Mouse (Mus musculus): ENCODE measurements around the gene BC028528. TPM values are rescaled to one million over a fixed set of nuclear protein-coding genes. Genes with fewer than 3 reads are reported as not detected.
A peak's percentile ranks its signal among the peaks of the same experiment; 100 is the strongest.
"Not testable (repeated sequence)": the region's sequence is repeated elsewhere in the genome, so short reads cannot be mapped to it uniquely, and the experiment has no call there.

The BC028528 gene
- polyA plus RNA-seq, 1 experiment from 2014 or later = 20.1 TPM

- no peak for ATAC-seq (ENCODE audit: low read depth)
- H3K27me3 ChIP-seq (replicated peaks; ENCODE audit: control insufficient read depth, insufficient read depth, low read length) = no peaks in the 10 kb centered on the region
- H3K4me2 ChIP-seq (ENCODE audit: low read depth, low read length) = no peak overlapping the region
- no peak for DNase-seq (ENCODE audit: low spot score)
- H3K4me3 ChIP-seq (ENCODE audit: low read depth, low read length) = no peak overlapping the region
- H3K9ac ChIP-seq (ENCODE audit: low read depth, low read length) = no peak overlapping the region; the same call in 1 of the 2 replicates
- H3K4me1 ChIP-seq (ENCODE audit: control insufficient read depth, insufficient read depth, low read length) = peaks cover 28% of the 10 kb centered on the region
- no peaks in the 10 kb centered on the region for H3K9me3 ChIP-seq (ENCODE audit: control insufficient read depth, low read length)
- no peak overlapping the region; the same call in 1 of the 2 replicates for H3K27ac ChIP-seq (replicated peaks; ENCODE audit: low read depth, low read length)
- 33% methylated on average over 5 of the region's 6 CpGs for whole genome bisulfite sequencing
- H3K36me3 ChIP-seq (ENCODE audit: control insufficient read depth, insufficient read depth, low read length) = peaks cover 9% of the 10 kb centered on the region
Measured at GRCm38 (mm10) chr3:95902643-95903042, 10.8 kb upstream of the BC028528 start.

DNA sequence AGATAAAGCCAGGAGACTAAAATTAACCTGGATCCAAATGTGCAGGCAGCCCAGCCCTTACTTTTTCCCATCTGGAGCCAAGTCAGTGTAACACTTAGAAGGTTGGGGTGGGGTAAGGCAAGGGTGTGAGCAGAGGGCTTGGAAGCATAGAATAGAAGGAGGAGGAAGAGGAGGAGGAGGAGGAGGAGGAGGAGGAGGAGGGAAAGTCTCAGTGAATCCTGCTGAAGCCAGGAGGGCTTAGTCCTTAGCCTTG, 10.5 kb upstream of the BC028528 start:
- Histone ChIP-seq H3K27ac (replicated peaks; ENCODE audit: low read depth, low read length) (no peak overlapping the region; the same call in 1 of the 2 replicates), H3K4me3 (ENCODE audit: low read depth, low read length) (no peak overlapping the region), H3K9ac (ENCODE audit: low read depth, low read length) (no peak overlapping the region; the same call in 1 of the 2 replicates), H3K27me3 (replicated peaks; ENCODE audit: control insufficient read depth, insufficient read depth, low read length) (no peaks in the 10 kb centered on the region), H3K36me3 (ENCODE audit: control insufficient read depth, insufficient read depth, low read length) (peaks cover 12% of the 10 kb centered on the region), H3K4me2 (ENCODE audit: low read depth, low read length) (no peak overlapping the region), H3K4me1 (ENCODE audit: control insufficient read depth, insufficient read depth, low read length) (peaks cover 27% of the 10 kb centered on the region), H3K9me3 (ENCODE audit: control insufficient read depth, low read length) (no peaks in the 10 kb centered on the region)
- ATAC-seq (ENCODE audit: low read depth) (no peak), DNase-seq (ENCODE audit: low spot score) (no peak)

DNA sequence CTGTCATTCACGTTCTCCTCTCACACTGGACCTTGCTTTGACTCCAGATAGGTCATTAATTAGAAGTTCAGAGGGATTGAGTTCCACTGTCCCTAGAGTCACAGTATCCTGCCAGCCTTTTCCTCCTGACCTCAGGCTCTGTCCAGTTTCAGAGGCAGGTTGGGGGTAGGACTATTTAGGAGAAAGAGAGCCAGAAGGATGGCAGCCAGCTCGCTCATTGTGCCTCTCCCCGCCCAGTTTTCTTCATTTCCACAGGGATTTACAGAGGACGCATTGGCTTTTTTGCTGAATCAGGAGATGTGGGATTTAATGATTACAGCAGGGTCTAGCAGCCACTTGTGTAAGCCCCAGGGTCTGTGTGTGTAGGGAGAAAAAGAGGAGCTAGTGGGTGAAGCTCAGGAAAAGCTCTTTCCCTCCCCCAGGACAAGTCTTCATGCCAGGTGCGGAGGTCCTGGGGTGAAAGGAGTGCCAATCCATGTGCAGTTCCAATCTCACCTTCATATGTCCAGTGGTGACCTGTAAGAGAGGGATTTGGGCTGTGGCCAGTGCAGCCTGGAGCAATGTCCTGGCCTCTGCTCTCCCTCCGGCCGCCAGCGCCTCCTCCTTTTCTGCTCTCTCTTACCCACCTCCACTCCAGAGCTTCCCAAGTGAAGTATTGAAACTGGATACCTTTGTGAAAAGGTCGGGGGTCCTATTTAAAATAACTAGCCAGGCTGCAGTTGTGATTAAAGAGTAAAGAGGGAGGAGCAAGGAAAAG, 10.0 kb upstream of the BC028528 start:
- WGBS = 55% methylated on average over 9 of the region's 9 CpGs
- H3K9ac ChIP-seq (ENCODE audit: low read depth, low read length) = no peak overlapping the region
- DNase-seq (ENCODE audit: low spot score) (no peak), ATAC-seq (ENCODE audit: low read depth) (no peak)
- no peak overlapping the region for H3K4me3 ChIP-seq (ENCODE audit: low read depth, low read length)
- peaks cover 24% of the 10 kb centered on the region for H3K4me1 ChIP-seq (ENCODE audit: control insufficient read depth, insufficient read depth, low read length)
- no peaks in the 10 kb centered on the region for H3K27me3 ChIP-seq (replicated peaks; ENCODE audit: control insufficient read depth, insufficient read depth, low read length)
- peaks cover 13% of the 10 kb centered on the region for H3K36me3 ChIP-seq (ENCODE audit: control insufficient read depth, insufficient read depth, low read length)
- H3K4me2 ChIP-seq (ENCODE audit: low read depth, low read length) = no peak overlapping the region
- H3K9me3 ChIP-seq (ENCODE audit: control insufficient read depth, low read length) = no peaks in the 10 kb centered on the region
- no peak overlapping the region for H3K27ac ChIP-seq (replicated peaks; ENCODE audit: low read depth, low read length)

DNA sequence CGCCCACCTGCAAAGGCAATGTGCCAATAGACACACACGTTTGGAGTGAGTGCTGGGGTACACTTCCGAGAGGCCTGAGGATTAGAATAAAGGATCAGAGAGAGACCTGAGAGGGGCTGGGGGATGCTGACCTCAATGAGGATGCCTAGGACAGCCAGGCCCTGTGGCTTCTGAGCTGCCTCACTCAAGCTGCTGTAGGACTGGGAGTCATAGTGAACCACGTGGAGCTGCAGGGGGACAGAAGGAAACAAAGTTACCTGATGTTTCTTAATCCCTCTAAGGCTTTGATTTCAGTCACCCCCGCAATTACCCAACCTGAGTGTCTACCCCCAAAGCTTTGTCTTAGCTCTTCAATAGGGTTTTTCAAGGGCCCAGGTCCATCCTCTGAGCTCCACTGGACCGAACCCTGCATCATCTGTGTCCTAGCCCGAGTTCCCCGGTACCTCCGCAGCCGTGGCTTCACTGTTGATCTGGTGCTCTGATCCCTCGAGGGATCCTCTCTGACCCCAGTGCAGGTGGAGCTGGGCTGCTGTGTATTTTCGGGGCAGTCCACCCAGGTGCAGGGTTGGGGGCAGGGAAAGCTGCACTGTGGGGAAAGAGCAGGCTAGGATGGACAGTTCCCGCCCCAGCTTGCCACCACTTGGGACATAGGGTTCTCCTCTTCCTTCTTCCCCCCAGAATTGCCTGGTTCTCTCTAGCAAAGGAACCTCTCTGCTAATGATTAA, 8.2 kb upstream of the BC028528 start:
- 69% methylated on average over 13 of the region's 13 CpGs for WGBS
- H3K4me1 ChIP-seq (ENCODE audit: control insufficient read depth, insufficient read depth, low read length) = peaks cover 18% of the 10 kb centered on the region
- peaks cover 13% of the 10 kb centered on the region for H3K36me3 ChIP-seq (ENCODE audit: control insufficient read depth, insufficient read depth, low read length)
- H3K9ac ChIP-seq (ENCODE audit: low read depth, low read length) = 0 out of 2 replicates have a peak overlapping the region, but pooled peaks have one; percentile 14
- no peak overlapping the region for H3K27ac ChIP-seq (replicated peaks; ENCODE audit: low read depth, low read length)
- H3K9me3 ChIP-seq (ENCODE audit: control insufficient read depth, low read length) = no peaks in the 10 kb centered on the region
- no peak for DNase-seq (ENCODE audit: low spot score)
- H3K4me2 ChIP-seq (ENCODE audit: low read depth, low read length) = no peak overlapping the region
- ATAC-seq (ENCODE audit: low read depth) = no peak
- H3K27me3 ChIP-seq (replicated peaks; ENCODE audit: control insufficient read depth, insufficient read depth, low read length) = no peaks in the 10 kb centered on the region
- no peak overlapping the region for H3K4me3 ChIP-seq (ENCODE audit: low read depth, low read length)

DNA sequence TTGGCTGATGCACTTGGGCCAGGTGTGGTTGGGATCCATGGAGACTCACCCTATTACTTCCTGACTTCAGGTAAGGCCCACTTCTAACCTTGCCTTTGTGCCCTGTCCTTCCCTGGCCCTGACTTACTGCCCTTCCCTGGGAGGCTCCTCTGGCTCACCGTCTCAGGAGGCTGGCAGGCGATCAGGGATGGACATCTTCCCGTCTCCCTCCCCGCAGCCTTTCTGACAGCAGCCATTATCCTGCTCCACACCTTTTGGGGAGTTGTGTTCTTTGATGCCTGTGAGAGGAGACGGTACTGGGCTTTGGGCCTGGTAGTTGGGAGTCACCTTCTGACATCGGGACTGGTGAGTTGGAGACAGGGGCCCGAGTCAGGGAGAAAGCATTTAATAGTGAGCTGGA, 3.7 kb upstream of the BC028528 start:
- not testable (repeated sequence) for H3K9me3 ChIP-seq (ENCODE audit: control insufficient read depth, low read length); H3K9ac ChIP-seq (ENCODE audit: low read depth, low read length); H3K4me3 ChIP-seq (ENCODE audit: low read depth, low read length); H3K27ac ChIP-seq (replicated peaks; ENCODE audit: low read depth, low read length); DNase-seq (ENCODE audit: low spot score); H3K27me3 ChIP-seq (replicated peaks; ENCODE audit: control insufficient read depth, insufficient read depth, low read length); ATAC-seq (ENCODE audit: low read depth)
- peaks cover 13% of the 10 kb centered on the region for H3K36me3 ChIP-seq (ENCODE audit: control insufficient read depth, insufficient read depth, low read length)
- peak overlapping the region; percentile 85 for H3K4me2 ChIP-seq (ENCODE audit: low read depth, low read length)
- 85% methylated on average over 7 of the region's 7 CpGs for WGBS
- peaks cover 13% of the 10 kb centered on the region; the same call in 1 of the 2 replicates for H3K4me1 ChIP-seq (ENCODE audit: control insufficient read depth, insufficient read depth, low read length)

- H3K9ac ChIP-seq (ENCODE audit: low read depth, low read length) = peak overlapping the region; percentile 81
- peak overlapping the region; percentile 70 for H3K27ac ChIP-seq (replicated peaks; ENCODE audit: low read depth, low read length)
- peak overlapping the region; percentile 70 for H3K4me3 ChIP-seq (ENCODE audit: low read depth, low read length)
- 11% methylated on average over 15 of the region's 16 CpGs for WGBS
- peaks cover 13% of the 10 kb centered on the region for H3K36me3 ChIP-seq (ENCODE audit: control insufficient read depth, insufficient read depth, low read length)
- DNase-seq (ENCODE audit: low spot score) (peak; percentile 44), ATAC-seq (ENCODE audit: low read depth) (0 out of 2 replicates have a peak, but pooled peaks have one; percentile 0)
- no peaks in the 10 kb centered on the region for H3K27me3 ChIP-seq (replicated peaks; ENCODE audit: control insufficient read depth, insufficient read depth, low read length)
- no peaks in the 10 kb centered on the region for H3K9me3 ChIP-seq (ENCODE audit: control insufficient read depth, low read length)
- H3K4me2 ChIP-seq (ENCODE audit: low read depth, low read length) = peak overlapping the region; percentile 85
- peaks cover 13% of the 10 kb centered on the region; the same call in 1 of the 2 replicates for H3K4me1 ChIP-seq (ENCODE audit: control insufficient read depth, insufficient read depth, low read length)
Measured at GRCm38 (mm10) chr3:95894317-95895160, 2.7 kb upstream of the BC028528 start.

DNA sequence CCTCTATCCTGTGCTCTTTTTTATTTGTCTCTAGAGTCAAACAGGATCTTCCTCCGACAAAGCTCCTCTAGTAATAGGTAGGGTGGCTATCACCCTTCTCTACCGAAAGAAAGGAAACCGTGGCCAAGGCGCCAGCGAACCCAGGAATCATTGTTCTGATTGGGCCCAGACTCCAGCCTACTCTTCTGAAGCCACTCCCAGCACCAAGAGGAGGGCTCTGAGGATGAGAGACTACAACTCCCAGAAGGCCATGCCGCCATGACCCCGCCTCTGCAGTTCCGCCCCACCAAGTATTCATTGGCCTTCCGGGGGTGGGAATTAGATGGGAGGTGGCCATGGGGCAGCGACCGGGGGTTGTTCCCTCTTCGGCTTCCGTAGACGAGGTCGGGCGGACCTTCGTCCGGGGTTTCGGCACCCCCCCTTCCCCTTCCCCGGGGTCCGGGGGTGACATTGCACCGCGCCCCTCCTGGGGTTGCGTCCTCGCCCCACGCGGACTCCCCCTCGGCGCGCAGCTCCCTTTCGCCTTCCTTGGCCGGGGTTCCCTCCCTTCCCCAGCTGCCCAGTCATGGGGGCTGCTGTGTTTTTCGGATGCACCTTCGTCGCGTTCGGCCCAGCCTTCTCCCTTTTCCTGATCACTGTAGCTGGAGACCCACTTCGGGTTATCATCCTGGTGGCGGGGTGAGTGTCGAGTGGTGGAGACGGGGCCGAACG, 2.0 kb upstream of the BC028528 start, which contains the start of gene Aph1a:
Aph1a (plus strand) TSS at position 364 of the 711 bp plus-strand sequence.
- H3K27me3 ChIP-seq (replicated peaks; ENCODE audit: control insufficient read depth, insufficient read depth, low read length); H3K9me3 ChIP-seq (ENCODE audit: control insufficient read depth, low read length): not testable (repeated sequence)
- peaks cover 13% of the 10 kb centered on the region; the same call in 1 of the 2 replicates for H3K4me1 ChIP-seq (ENCODE audit: control insufficient read depth, insufficient read depth, low read length)
- H3K4me2 ChIP-seq (ENCODE audit: low read depth, low read length) = peak within 1 kb of the TSS; percentile 85
- peak within 1 kb of the TSS; percentile 87 for H3K27ac ChIP-seq (replicated peaks; ENCODE audit: low read depth, low read length)
- H3K4me3 ChIP-seq (ENCODE audit: low read depth, low read length) = peak within 1 kb of the TSS; percentile 70
- peak; percentile 98 for ATAC-seq (ENCODE audit: low read depth)
- H3K9ac ChIP-seq (ENCODE audit: low read depth, low read length) = peak within 1 kb of the TSS; percentile 81
- H3K36me3 ChIP-seq (ENCODE audit: control insufficient read depth, insufficient read depth, low read length) = peaks cover 13% of the 10 kb centered on the region
- peak; percentile 99 for DNase-seq (ENCODE audit: low spot score)
- 0% methylated on average over 20 of the region's 43 CpGs for WGBS

- peak overlapping the region; percentile 87 for H3K27ac ChIP-seq (replicated peaks; ENCODE audit: low read depth, low read length)
- peak overlapping the region; percentile 70 for H3K4me3 ChIP-seq (ENCODE audit: low read depth, low read length)
- H3K9me3 ChIP-seq (ENCODE audit: control insufficient read depth, low read length) = no peaks in the 10 kb centered on the region
- H3K4me1 ChIP-seq (ENCODE audit: control insufficient read depth, insufficient read depth, low read length) = peaks cover 13% of the 10 kb centered on the region; the same call in 1 of the 2 replicates
- 17% methylated on average over 7 of the region's 7 CpGs for WGBS
- peak overlapping the region; percentile 56 for H3K9ac ChIP-seq (ENCODE audit: low read depth, low read length)
- ATAC-seq (ENCODE audit: low read depth) (no peak), DNase-seq (ENCODE audit: low spot score) (no peak)
- peaks cover 9% of the 10 kb centered on the region for H3K36me3 ChIP-seq (ENCODE audit: control insufficient read depth, insufficient read depth, low read length)
- no peaks in the 10 kb centered on the region for H3K27me3 ChIP-seq (replicated peaks; ENCODE audit: control insufficient read depth, insufficient read depth, low read length)
- H3K4me2 ChIP-seq (ENCODE audit: low read depth, low read length) = peak overlapping the region; percentile 70
Measured at GRCm38 (mm10) chr3:95893126-95893525, 1.3 kb upstream of the BC028528 start.

All from embryonic facial prominence, embryonic 14.5 days (tissue).